Mouse (Mus musculus): ENCODE results near the gene Cp.
"Not testable (repeated sequence)": the region's sequence is repeated elsewhere in the genome, so short reads cannot be mapped to it uniquely, and the experiment has no call there.

The Cp gene

GRCm38 (mm10) chr3:20007275-20007674 is 50.4 kb downstream of the Cp start:
- DNase-seq (ENCODE audit: low spot score) = no peak

- DNase-seq (ENCODE audit: low spot score) = no peak
These were observed 50.9 kb downstream of the Cp start for GRCm38 (mm10) chr3:20007759-20008158.

DNA sequence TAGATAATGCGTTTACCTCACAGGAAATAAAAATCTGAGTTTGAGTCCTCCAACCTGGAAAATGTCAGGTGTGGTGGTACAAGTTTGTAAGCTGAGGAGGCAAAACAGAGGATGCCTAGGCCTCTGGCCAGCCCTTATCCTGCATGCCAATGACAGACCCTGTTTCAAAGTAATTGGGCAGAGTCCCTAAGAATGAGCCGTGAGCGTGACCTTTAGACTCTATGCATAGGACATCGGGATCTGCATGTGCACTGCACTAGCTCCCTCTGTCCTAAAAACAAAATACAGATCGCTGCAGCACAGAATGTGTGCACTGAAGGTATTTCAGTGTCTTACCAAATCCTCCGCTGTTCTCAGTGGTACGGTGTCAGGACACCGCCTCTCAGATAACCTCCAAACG is 53.6 kb downstream of the Cp start:
- DNase-seq (ENCODE audit: low spot score) = no peak

DNA sequence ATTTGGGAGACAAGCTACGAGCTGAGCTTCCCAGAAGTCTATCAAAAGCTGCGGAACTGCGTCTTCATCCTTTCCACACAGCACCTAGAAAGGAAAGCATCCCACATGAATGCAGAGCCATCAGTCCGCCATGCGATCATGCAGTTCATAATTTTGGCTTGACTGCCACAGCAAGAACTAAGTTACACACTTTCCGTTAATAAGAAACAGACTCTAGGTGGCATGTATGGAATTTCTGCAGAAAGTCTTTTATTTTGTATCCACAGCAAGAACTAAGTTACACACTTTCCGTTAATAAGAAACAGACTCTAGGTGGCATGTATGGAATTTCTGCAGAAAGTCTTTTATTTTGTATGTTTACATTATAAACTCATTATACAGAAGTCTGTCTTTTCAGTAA is 54.1 kb downstream of the Cp start:
- not testable (repeated sequence) for DNase-seq (ENCODE audit: low spot score)

- no peak for DNase-seq (ENCODE audit: low spot score)
These were observed 57.6 kb downstream of the Cp start for GRCm38 (mm10) chr3:20014454-20014853.

GRCm38 (mm10) chr3:20018076-20018475 is 61.2 kb downstream of the Cp start:
- no peak for DNase-seq (ENCODE audit: low spot score)

GRCm38 (mm10) chr3:20023832-20024231 is 67.0 kb downstream of the Cp start:
- no peak for DNase-seq (ENCODE audit: low spot score)

- no peak for DNase-seq (ENCODE audit: low spot score)
These were observed 69.6 kb downstream of the Cp start for GRCm38 (mm10) chr3:20026481-20026880.

GRCm38 (mm10) chr3:20026996-20027689 is 70.3 kb downstream of the Cp start:
- DNase-seq (ENCODE audit: low spot score) = no peak

GRCm38 (mm10) chr3:20027788-20028187 is 70.9 kb downstream of the Cp start:
- DNase-seq (ENCODE audit: low spot score) = no peak

DNA sequence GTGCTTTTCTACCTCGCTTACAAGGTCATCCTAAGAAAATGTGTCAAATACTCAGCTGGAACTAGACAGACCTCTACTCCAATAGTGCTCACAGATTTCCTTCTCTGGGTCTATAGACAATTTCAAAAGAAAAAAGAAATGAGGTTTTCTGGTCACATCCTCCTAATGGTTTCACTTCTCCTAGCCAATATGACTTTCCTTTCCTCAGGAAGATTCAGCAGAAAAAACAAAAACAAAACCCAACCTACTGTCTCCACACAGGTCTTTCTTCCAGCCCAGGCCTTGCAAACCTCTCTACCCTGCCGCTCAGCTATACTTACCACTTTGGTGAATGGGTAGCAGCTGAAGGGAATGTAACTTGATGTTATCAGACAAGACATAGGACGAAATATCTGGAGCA is 71.8 kb downstream of the Cp start:
- no peak for DNase-seq (ENCODE audit: low spot score)

- DNase-seq (ENCODE audit: low spot score) = no peak
These were observed 74.0 kb downstream of the Cp start for GRCm38 (mm10) chr3:20030807-20031206.

DNA sequence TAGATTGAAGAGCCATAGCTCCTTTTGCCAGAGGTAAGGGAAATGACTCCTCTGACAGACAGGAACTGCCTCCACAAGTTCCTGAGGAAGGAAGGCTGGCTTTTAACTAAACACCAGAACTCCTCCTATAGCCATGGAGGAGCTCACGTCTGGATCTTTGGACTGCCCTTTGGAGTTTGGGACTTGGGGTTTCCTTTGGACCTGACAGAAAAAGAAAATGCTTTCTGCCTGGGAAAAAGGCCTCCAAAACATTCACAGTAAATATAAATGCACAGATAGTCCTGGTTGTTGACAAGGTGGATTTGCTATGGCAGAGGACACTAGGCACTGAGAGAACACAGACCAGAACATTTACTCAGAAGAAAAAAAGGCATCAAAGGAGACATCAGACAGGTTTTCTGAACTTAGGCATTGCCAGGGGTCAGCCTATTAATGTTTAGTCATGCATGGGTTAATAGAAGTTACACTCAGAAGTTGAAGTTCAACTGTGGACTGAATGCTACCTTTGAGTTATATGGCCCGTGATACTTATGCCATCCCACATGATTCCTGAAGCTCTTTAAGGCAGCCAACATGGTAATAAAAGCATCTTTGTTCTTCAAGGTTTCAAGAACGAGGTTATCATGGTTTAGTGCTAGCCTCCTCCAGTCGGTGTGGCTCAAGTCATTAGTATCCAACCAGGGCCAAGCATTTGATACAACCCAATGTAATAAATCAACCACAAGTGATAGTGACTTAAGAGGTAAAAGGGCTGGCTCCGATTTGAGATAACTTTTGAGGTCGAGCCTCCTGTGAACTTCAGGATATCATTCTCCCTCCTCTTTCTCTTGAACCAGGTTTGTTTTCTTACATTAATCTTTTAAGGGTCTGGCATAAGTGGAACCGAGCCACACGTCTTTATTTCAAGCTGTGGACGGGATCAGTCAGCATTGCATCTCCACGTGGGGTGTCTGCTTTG is 77.2 kb downstream of the Cp start:
- DNase-seq (ENCODE audit: low spot score) = peak; percentile 7

GRCm38 (mm10) chr3:20034719-20035404 is 78.0 kb downstream of the Cp start, which contains the start of gene Hps3:
Gene Hps3, minus strand, starts transcription at chr3:20035315.
- DNase-seq (ENCODE audit: low spot score) = peak; percentile 80

GRCm38 (mm10) chr3:20036069-20036468 is 79.2 kb downstream of the Cp start:
- no peak for DNase-seq (ENCODE audit: low spot score)

DNA sequence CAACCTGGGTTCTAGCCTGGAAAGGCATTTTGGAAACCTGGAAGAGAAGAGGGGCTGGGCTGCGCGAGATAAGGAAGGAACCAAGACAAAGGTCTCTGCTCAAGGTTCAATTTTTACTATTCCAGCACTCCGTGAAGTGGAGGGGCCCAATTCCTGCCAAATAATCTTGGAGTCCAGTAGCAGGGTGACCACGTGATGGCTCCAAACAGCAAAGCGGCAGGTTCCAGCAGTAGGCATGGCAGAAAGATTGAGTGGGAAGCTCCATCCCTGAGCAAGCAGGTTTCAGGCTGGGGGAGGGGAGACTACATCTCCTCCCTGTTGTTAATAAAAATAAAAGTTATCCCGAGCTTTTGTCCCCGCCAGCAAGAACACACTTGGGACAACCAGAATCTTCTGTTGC is 84.6 kb downstream of the Cp start:
- not testable (repeated sequence) for DNase-seq (ENCODE audit: low spot score)

GRCm38 (mm10) chr3:20044736-20045135 is 87.9 kb downstream of the Cp start:
- DNase-seq (ENCODE audit: low spot score) = not testable (repeated sequence)

DNA sequence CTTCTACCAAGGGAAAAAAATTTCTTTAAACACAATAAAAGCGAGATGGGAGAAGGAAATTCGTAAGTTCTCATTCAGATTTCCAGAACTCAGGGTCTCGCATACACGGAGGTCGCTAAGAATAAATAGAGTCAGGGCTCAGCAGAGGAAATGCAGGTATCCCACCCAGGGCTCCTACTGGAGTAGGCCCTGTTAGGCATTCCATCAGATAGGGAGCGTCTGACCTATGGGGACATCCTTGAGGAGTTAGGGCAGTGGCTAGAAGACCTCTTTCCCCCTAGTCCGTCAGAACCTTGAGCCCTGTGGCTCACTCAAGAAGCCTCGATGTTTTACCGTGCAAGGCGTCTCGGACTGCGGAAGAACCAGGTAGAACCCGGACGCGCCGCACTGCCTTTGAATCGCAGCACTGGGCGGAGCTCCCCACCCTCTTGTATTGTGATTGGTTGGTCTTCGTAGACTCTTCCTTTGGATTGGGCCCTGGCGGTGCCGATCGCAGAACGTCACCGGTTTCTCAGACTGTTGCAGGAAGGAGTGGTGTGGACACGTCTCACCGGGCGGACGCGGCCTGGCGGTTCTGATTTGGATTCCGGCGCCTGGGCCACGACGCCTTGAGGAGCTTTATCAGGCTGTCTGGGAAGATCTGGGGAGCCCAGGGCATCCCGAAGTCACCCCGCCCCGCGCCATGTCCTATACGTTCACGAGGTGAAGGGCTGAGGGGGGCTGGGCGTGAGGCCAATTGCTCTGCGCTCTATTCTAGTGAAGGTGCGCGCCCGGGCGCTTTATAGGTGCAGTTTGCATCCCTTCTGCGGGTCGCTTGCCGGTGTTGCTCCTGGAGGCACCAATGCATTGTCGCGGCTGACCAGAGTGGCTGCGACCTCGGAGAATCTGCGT is 100.7 kb downstream of the Cp start, which contains the start of gene Hltf:
Gene Hltf, plus strand, starts transcription at position 506 of the 891 bp plus-strand sequence.
- peak; percentile 93 for DNase-seq (ENCODE audit: low spot score)

- DNase-seq (ENCODE audit: low spot score) = no peak
These were observed 101.3 kb downstream of the Cp start for GRCm38 (mm10) chr3:20058197-20058541.
